Mouse (Mus musculus): Measurements from ENCODE around the gene Cox7a1. TPM values are rescaled to one million over a fixed set of nuclear protein-coding genes. Genes with fewer than 3 reads are reported as not detected.

Gene Cox7a1
- 5.3 and 6.9 TPM in 2 replicates for polyA plus RNA-seq (2015; fragmentation: Nextera tagmentation; extraction: Ambion mirVana)

DNA sequence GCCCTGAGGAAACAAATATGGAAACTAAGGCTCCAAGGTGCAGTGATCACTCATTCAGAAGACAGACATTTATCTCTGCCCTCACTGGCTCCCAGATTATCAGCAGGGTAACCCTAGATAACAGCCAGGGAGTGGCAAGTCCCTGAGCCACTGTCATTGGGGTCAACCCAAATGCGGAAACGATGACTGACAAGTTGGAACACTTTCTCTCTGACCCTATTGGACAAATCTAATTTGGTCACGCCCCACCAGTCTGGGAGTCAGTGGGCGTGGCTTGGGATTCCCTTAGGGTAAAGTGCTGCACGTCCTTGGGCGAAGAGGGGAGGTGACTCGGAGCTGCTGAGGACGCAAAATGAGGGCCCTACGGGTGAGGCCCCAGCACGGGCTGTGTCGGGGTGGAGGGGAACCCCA is at the start of gene Cox7a1:
TSS of gene Cox7a1 (plus strand) at position 266 of the 411 bp plus-strand sequence.
- WGBS: 1% methylated on average over 11 of the region's 11 CpGs
- Histone ChIP-seq H3K4me1 (replicated peaks) (peaks cover 9% of the 10 kb centered on the region), H3K9me3 (no peaks in the 10 kb centered on the region), H3K27me3 (no peaks in the 10 kb centered on the region), H3K27ac (replicated peaks) (no peak within 1 kb of the TSS), H3K9ac (0 out of 2 replicates have a peak within 1 kb of the TSS, but pooled peaks have one; percentile 22), H3K36me3 (peaks cover 43% of the 10 kb centered on the region), H3K4me2 (peak within 1 kb of the TSS; percentile 47), H3K4me3 (peak within 1 kb of the TSS; percentile 16; the same call in 1 of the 2 replicates)
- peak; percentile 30; the same call in 1 of the 2 replicates for ATAC-seq (ENCODE audit: low read depth)

DNA sequence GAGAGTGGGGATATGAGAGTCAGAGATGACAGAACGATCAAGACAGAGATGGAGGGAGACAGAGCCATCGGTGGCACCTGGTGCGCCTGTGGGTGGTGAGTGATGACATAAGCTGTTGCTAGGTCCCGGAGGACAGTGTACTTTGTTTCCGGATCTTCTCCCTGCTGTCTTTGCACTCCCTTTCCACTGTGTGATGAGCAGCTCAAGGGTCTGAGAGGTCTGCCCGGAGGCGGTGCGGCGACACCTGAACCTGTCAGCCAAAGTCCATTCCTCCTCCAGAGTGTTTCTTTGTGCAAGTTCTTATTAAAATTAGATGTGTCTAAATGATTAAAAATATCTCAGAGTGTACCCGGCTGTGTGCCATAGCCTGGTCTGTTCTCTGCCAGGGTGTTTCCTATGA is 47.1 kb upstream of the Cox7a1 start:
- Histone ChIP-seq H3K36me3 (peaks cover 87% of the 10 kb centered on the region), H3K9ac (no peak overlapping the region), H3K27ac (replicated peaks) (no peak overlapping the region), H3K4me1 (replicated peaks) (no peaks in the 10 kb centered on the region), H3K27me3 (no peaks in the 10 kb centered on the region), H3K4me3 (no peak overlapping the region), H3K4me2 (no peak overlapping the region), H3K9me3 (peaks cover 11% of the 10 kb centered on the region; the same call in 1 of the 2 replicates)
- 95% methylated on average over 10 of the region's 10 CpGs for WGBS
- no peak for ATAC-seq (ENCODE audit: low read depth)

DNA sequence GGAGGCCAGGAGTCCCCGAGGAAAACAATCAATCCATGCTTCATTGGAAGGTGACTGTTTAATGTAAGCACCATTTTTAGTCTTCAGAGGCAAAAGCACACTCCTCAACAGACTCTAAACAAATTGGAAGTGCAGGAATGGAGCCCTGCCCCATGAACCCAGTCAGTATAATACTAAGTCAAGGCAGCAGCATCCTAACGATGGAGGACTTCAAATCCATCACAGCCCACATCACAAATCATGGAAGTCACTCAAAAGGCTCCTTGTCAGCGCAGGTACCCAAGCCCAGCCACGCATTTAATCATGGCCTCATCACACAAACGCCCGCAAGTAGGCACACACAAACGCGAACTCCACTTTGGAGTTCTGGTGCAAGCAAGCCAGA is 40.8 kb upstream of the Cox7a1 start:
- 13% methylated on average over 8 of the region's 8 CpGs for WGBS
- Histone ChIP-seq H3K27ac (replicated peaks) (peak overlapping the region; percentile 85), H3K9ac (peak overlapping the region; percentile 76), H3K36me3 (peaks cover 48% of the 10 kb centered on the region), H3K9me3 (peaks cover 19% of the 10 kb centered on the region), H3K4me1 (replicated peaks) (peaks cover 5% of the 10 kb centered on the region), H3K27me3 (no peaks in the 10 kb centered on the region), H3K4me3 (peak overlapping the region; percentile 57), H3K4me2 (peak overlapping the region; percentile 63)
- peak; percentile 42 for ATAC-seq (ENCODE audit: low read depth)

DNA sequence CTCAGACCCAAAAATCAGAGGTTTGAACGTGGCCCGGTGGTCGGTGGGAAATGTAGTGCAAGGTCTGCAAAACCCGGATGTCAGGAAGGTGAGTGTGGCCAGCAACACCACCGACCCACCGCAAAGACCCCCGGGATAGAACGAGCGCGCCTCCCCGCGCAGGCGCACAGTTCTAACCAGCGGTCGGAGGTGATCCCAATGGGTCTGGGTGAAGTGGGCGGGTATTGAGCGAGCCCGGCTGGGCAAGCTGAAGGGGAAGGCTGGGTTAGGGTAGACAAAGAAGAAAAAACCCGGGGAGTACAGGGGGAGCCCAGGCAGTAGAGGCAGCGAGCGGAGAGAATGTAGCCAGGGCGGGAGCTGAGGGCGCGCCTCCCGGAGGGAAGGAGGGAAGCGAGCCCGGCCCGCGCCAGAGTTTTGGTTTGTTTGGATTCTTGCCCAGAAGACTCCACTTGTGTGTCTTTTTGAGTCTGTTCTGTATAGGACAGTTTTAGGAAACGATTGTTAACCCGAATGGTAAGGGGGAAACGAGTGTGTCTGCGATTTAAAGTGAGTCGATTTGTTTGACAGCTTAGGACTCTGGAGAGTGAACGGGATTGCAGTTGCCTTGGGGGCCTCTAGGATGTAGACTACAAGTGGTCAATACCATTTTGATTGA is 40.3 kb upstream of the Cox7a1 start:
- 2% methylated on average over 35 of the region's 35 CpGs for WGBS
- ATAC-seq (ENCODE audit: low read depth): peak; percentile 96
- peak overlapping the region; percentile 57 for H3K4me3 ChIP-seq

DNA sequence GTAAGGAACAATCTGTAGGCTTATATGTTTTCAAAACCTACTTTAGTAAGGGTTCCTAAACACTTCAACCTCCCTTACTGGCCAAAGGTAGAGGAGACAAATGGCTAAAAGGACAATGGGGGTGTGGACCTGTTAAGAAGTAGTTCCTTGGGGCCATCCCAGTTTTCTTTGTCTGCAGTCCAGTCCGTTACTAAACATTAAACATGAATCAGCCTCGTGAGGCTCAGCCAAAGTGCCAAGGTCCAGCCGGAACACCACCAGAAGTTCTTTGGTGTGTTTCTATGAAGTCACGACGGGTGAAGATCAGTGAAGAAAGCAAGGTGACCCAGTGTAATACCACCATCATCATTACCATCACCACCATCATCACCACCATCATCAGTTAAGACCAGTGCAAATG is 36.9 kb upstream of the Cox7a1 start:
- WGBS: 93% methylated on average over 5 of the region's 5 CpGs

More for the DNA sequence above, 40.3 kb upstream of the Cox7a1 start:
- H3K27ac ChIP-seq (replicated peaks): peak overlapping the region; percentile 85
- peak overlapping the region; percentile 76 for H3K9ac ChIP-seq
- peak overlapping the region; percentile 63 for H3K4me2 ChIP-seq
- H3K4me1 ChIP-seq (replicated peaks): peaks cover 5% of the 10 kb centered on the region
- peaks cover 48% of the 10 kb centered on the region for H3K36me3 ChIP-seq
- no peaks in the 10 kb centered on the region for H3K27me3 ChIP-seq
- H3K9me3 ChIP-seq: peaks cover 24% of the 10 kb centered on the region

DNA sequence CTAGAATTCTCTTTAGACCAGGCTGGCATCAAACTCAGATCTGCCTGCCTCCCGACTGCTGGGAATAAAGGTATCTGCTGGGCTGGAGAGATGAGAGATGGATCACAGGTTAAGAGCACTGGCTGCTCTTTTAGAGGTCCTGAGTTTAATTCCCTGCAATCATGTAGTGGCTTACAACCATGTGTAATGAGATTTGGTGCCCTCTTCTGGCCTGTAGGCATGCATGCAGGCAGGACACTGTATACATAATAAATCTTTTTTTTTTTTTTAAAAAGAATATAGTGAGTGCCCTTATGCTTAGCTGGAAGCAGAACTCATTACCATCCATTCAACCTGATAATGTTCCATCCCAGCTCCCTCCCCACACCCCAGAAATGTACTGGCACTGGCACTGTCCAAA is 29.9 kb upstream of the Cox7a1 start:
- 89% methylated on average over 1 of the region's 1 CpGs for WGBS
- Histone ChIP-seq H3K36me3 (peaks cover 77% of the 10 kb centered on the region), H3K4me1 (replicated peaks) (no peaks in the 10 kb centered on the region), H3K9me3 (peaks cover 86% of the 10 kb centered on the region), H3K27ac (replicated peaks) (no peak overlapping the region), H3K9ac (no peak overlapping the region), H3K4me3 (no peak overlapping the region), H3K4me2 (no peak overlapping the region), H3K27me3 (no peaks in the 10 kb centered on the region)
- ATAC-seq (ENCODE audit: low read depth): no peak

More for the DNA sequence above, 36.9 kb upstream of the Cox7a1 start:
- peaks cover 53% of the 10 kb centered on the region for H3K36me3 ChIP-seq
- H3K9ac ChIP-seq: no peak overlapping the region
- no peak overlapping the region for H3K27ac ChIP-seq (replicated peaks)
- H3K9me3 ChIP-seq: peaks cover 54% of the 10 kb centered on the region
- no peak overlapping the region for H3K4me2 ChIP-seq
- no peak for ATAC-seq (ENCODE audit: low read depth)
- no peaks in the 10 kb centered on the region for H3K27me3 ChIP-seq
- H3K4me3 ChIP-seq: no peak overlapping the region
- H3K4me1 ChIP-seq (replicated peaks): peaks cover 5% of the 10 kb centered on the region

DNA sequence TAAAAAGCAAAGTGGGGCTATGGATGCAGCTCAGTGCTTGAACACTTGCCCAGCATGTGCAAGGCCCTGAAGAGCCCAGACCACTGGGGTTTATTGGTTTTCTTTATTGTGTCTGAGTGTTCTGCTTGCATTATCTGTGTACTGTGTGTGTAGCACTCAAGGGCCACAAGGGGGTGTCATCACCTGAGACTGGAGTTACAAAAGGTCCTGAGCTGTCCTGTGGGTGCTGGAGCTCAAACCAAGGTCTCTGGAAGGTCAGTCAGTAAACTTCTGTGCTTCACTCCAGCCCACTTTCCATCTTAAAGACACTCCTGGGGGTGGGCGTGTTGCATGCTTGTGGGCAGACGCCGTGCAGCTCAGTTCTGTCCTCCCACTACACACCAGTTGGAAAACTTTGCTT is 28.4 kb upstream of the Cox7a1 start:
- no peak for ATAC-seq (ENCODE audit: low read depth)
- Histone ChIP-seq H3K36me3 (peaks cover 77% of the 10 kb centered on the region), H3K27me3 (no peaks in the 10 kb centered on the region), H3K9ac (no peak overlapping the region), H3K4me2 (no peak overlapping the region), H3K27ac (replicated peaks) (no peak overlapping the region), H3K4me1 (replicated peaks) (no peaks in the 10 kb centered on the region), H3K9me3 (peaks cover 83% of the 10 kb centered on the region), H3K4me3 (no peak overlapping the region)
- 99% methylated on average over 3 of the region's 3 CpGs for WGBS

DNA sequence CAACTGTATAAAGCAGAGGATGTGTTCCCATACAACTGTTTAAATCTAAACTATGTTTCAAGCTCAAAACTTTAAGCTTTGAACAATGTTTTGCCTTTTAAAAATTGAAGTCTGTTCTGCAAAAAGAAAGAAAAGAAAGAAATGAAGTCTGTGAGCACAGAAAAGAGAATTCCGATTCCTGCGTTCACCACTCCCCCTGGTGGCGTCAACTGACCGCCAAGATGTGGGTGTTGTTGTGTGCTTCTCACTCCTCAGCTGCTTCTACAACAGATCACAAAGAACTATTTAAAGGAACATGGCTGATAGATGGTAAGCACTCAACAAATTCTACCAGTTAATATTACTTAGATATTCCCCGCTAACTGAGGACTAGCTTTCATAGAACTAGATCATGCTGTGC is 20.8 kb upstream of the Cox7a1 start:
- Histone ChIP-seq H3K4me3 (no peak overlapping the region), H3K36me3 (peaks cover 93% of the 10 kb centered on the region), H3K4me1 (replicated peaks) (peaks cover 8% of the 10 kb centered on the region), H3K4me2 (no peak overlapping the region), H3K27me3 (no peaks in the 10 kb centered on the region), H3K9ac (no peak overlapping the region), H3K9me3 (peaks cover 73% of the 10 kb centered on the region), H3K27ac (replicated peaks) (no peak overlapping the region)
- no peak for ATAC-seq (ENCODE audit: low read depth)
- 96% methylated on average over 5 of the region's 5 CpGs for WGBS

DNA sequence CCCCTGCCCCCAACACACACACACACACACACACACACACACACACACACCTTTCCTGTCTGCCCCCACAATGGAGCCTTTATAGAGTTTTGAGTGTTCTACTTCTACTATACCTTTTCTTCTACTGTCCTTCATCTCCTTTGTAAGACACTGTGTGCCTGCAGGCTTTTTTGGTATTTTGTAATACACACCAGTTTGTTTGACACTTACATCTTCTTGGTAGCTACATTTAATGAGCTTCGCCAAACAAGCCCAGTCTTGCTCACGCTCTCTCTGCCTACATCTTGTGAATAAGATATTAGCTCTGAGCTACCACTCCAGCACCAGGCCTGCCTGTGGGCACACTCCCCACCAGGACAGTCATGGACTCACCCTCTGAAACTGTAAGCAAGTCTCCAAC is 19.2 kb upstream of the Cox7a1 start:
- 99% methylated on average over 2 of the region's 2 CpGs for WGBS
- Histone ChIP-seq H3K4me2 (no peak overlapping the region), H3K36me3 (peaks cover 76% of the 10 kb centered on the region), H3K27ac (replicated peaks) (no peak overlapping the region), H3K4me3 (no peak overlapping the region), H3K27me3 (no peaks in the 10 kb centered on the region), H3K4me1 (replicated peaks) (peaks cover 14% of the 10 kb centered on the region), H3K9me3 (peaks cover 60% of the 10 kb centered on the region), H3K9ac (no peak overlapping the region)
- no peak for ATAC-seq (ENCODE audit: low read depth)

DNA sequence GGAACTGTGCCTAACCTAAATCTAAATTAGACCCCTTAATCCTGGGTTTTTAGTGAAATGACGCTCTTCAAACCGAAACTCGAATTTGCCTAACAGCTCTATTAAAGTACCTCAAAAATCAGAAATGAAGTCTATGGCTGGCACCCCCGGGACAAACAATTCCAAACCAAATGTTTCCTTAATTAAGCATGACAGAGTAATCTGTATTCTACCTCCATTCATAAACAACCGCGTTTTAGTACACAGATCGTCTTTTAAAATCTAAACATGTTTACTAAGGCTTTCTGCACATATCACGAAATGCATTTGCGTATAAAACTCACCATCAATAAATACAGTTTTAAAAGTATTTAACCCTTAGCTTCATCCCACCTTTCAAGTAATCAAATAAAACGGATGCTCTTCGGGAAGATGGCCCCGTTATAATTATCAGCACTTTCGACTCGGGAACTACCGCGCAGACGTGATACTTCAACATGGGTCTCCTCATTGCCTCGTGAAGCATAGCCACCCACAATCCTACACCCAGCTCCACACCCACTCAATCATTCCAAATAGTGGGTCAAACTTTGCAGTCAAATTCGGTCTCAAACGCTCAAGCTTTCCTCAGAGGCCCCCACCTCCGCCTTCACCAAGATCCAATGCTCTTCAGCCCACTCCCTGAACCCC is 14.9 kb upstream of the Cox7a1 start:
- peak overlapping the region; percentile 80 for H3K9ac ChIP-seq
- peak overlapping the region; percentile 71 for H3K4me2 ChIP-seq
- WGBS: 2% methylated on average over 21 of the region's 21 CpGs
- H3K27me3 ChIP-seq: no peaks in the 10 kb centered on the region
- peaks cover 35% of the 10 kb centered on the region for H3K36me3 ChIP-seq
- peaks cover 20% of the 10 kb centered on the region for H3K9me3 ChIP-seq
- H3K4me3 ChIP-seq: peak overlapping the region; percentile 54
- H3K27ac ChIP-seq (replicated peaks): peak overlapping the region; percentile 89
- peaks cover 23% of the 10 kb centered on the region for H3K4me1 ChIP-seq (replicated peaks)
- peak; percentile 49 for ATAC-seq (ENCODE audit: low read depth)

DNA sequence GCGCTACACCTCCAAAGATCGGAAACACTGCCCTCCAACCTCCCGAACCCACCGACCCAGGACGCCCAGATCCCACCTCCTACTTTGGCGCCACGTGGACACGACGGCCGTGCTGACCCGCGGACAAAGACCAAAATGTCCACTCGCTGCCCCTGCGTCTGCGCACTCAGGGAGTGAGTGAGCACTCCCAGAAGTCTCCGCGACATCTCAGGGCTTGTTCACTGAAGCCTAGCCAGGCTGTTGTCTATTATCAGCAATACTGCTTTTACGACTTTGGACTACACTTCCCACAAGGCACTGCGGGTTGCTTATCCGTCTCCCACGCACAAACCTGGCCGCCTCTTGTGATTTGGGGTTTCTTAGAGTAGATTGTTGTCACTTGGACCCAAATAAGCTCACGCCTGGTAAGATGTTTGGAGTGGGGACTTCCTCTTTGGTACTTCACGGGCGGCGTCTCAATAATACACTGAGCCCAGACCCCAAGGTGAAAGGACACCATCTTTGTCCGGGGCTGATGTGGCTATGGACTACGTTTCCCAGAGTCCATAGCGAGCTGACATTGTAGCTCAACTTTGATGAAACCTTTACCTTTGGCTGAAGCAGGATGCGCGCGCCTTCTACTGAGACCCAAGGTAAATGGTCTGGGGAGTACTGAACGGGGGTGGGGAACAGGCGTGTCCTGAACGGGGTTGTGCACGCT is 14.2 kb upstream of the Cox7a1 start, which contains the start of gene Zfp146:
TSS of gene Zfp146 (minus strand) at position 168 of the 700 bp plus-strand sequence.
- Histone ChIP-seq H3K9me3 (peaks cover 18% of the 10 kb centered on the region), H3K27me3 (no peaks in the 10 kb centered on the region), H3K4me1 (replicated peaks) (peaks cover 23% of the 10 kb centered on the region), H3K36me3 (peaks cover 30% of the 10 kb centered on the region), H3K4me3 (peak within 1 kb of the TSS; percentile 54), H3K27ac (replicated peaks) (peak within 1 kb of the TSS; percentile 89), H3K9ac (peak within 1 kb of the TSS; percentile 80), H3K4me2 (peak within 1 kb of the TSS; percentile 71)
- ATAC-seq (ENCODE audit: low read depth): peak; percentile 97
- under 1% methylated on average over 36 of the region's 36 CpGs for WGBS

Data from neural tube, embryonic 13.5 days (tissue).